Mouse (Mus musculus): ENCODE data around the gene Sag. TPM values are rescaled to one million over a fixed set of nuclear protein-coding genes. Genes with fewer than 3 reads are reported as not detected.
"Not testable (repeated sequence)": the region's sequence is repeated elsewhere in the genome, so short reads cannot be mapped to it uniquely, and the experiment has no call there.

Sag gene
- polyA plus RNA-seq, 1 experiment = 2.8 TPM

DNA sequence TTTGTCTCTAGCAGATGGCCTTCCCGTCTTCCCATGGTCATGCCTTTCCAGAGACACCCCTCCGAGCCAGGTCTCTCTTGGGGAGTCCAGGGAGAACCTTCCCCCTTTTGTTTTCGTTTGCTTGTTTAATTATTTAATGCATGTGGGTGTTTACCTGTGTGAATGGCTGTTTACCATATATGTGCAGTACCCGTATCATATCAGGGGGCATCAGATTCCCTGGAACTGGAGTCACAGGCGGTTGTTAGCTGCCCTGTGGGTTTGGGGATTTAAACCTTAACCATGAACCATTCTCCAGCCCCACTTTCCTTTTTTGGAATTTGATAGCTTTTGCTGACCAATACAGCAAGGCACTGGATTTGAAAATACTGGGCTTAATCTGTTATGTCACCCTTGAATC, 21.8 kb downstream of the Sag start:
- Histone ChIP-seq H3K27me3 (ENCODE audit: control insufficient read depth, insufficient read depth, low read length, poor library complexity, severe bottlenecking) (no peaks in the 10 kb centered on the region; the same call in 1 of the 2 replicates), H3K27ac (ENCODE audit: insufficient read depth, low read length) (no peak overlapping the region), H3K4me1 (ENCODE audit: control insufficient read depth, insufficient read depth, low read length) (no peaks in the 10 kb centered on the region), H3K9me3 (replicated peaks; ENCODE audit: control insufficient read depth, insufficient read depth, low read length, poor library complexity, severe bottlenecking) (no peaks in the 10 kb centered on the region; the same call in 1 of the 2 replicates), H3K9ac (ENCODE audit: low read depth, poor library complexity, severe bottlenecking) (no peak overlapping the region), H3K36me3 (ENCODE audit: control insufficient read depth, insufficient read depth, low read length, poor library complexity, severe bottlenecking) (no peaks in the 10 kb centered on the region), H3K4me3 (ENCODE audit: low read depth, low read length) (no peak overlapping the region)
- TF ChIP-seq POLR2A (IDR thresholded peaks at IDR 0.05; ENCODE audit: insufficient read depth, low read length) = no peak
- no peak for TF ChIP-seq EP300 (IDR thresholded peaks at IDR 0.05; ENCODE audit: insufficient read depth, low read depth, low read length)
- no peak for TF ChIP-seq CTCF (IDR thresholded peaks at IDR 0.05; ENCODE audit: low read depth, low read length)

DNA sequence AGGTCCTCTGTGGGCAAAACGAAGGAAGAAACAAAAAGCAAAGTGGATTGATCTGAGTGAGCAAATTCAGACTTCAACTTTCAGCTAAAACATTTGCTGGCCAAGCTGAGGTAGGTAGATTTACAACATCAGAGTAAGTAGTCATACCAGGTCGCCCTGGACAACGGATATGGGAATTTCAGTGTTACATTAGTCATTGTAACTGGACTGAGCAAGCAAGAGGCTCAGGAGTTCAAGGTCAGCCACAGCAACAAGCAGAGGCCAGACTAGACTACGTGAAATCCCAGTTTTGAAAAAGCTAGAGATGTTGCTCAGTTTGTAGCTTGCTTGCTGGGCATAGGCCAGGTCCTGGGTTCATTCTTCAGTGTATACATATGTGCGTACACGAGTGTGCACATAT, 22.5 kb downstream of the Sag start:
- Histone ChIP-seq H3K36me3 (ENCODE audit: control insufficient read depth, insufficient read depth, low read length, poor library complexity, severe bottlenecking) (no peaks in the 10 kb centered on the region), H3K9ac (ENCODE audit: low read depth, poor library complexity, severe bottlenecking) (no peak overlapping the region), H3K27ac (ENCODE audit: insufficient read depth, low read length) (no peak overlapping the region), H3K9me3 (replicated peaks; ENCODE audit: control insufficient read depth, insufficient read depth, low read length, poor library complexity, severe bottlenecking) (no peaks in the 10 kb centered on the region; the same call in 1 of the 2 replicates), H3K4me3 (ENCODE audit: low read depth, low read length) (no peak overlapping the region), H3K4me1 (ENCODE audit: control insufficient read depth, insufficient read depth, low read length) (no peaks in the 10 kb centered on the region), H3K27me3 (ENCODE audit: control insufficient read depth, insufficient read depth, low read length, poor library complexity, severe bottlenecking) (no peaks in the 10 kb centered on the region; the same call in 1 of the 2 replicates)
- no peak for TF ChIP-seq CTCF (IDR thresholded peaks at IDR 0.05; ENCODE audit: low read depth, low read length)

GRCm38 (mm10) chr1:87826474-87826873, 23.0 kb downstream of the Sag start:
- Histone ChIP-seq H3K36me3 (ENCODE audit: control insufficient read depth, insufficient read depth, low read length, poor library complexity, severe bottlenecking) (no peaks in the 10 kb centered on the region), H3K27me3 (ENCODE audit: control insufficient read depth, insufficient read depth, low read length, poor library complexity, severe bottlenecking) (no peaks in the 10 kb centered on the region; the same call in 1 of the 2 replicates)

GRCm38 (mm10) chr1:87827476-87827875, 24.0 kb downstream of the Sag start:
- H3K36me3 ChIP-seq (ENCODE audit: control insufficient read depth, insufficient read depth, low read length, poor library complexity, severe bottlenecking); H3K4me1 ChIP-seq (ENCODE audit: control insufficient read depth, insufficient read depth, low read length); H3K9me3 ChIP-seq (replicated peaks; ENCODE audit: control insufficient read depth, insufficient read depth, low read length, poor library complexity, severe bottlenecking): not testable (repeated sequence)

More at GRCm38 (mm10) chr1:87826474-87826873, 23.0 kb downstream of the Sag start:
- no peak overlapping the region for H3K27ac ChIP-seq (ENCODE audit: insufficient read depth, low read length)
- H3K4me1 ChIP-seq (ENCODE audit: control insufficient read depth, insufficient read depth, low read length) = no peaks in the 10 kb centered on the region
- no peak for TF ChIP-seq EP300 (IDR thresholded peaks at IDR 0.05; ENCODE audit: insufficient read depth, low read depth, low read length)
- no peak for TF ChIP-seq POLR2A (IDR thresholded peaks at IDR 0.05; ENCODE audit: insufficient read depth, low read length)
- no peak overlapping the region for H3K4me3 ChIP-seq (ENCODE audit: low read depth, low read length)
- H3K9me3 ChIP-seq (replicated peaks; ENCODE audit: control insufficient read depth, insufficient read depth, low read length, poor library complexity, severe bottlenecking) = no peaks in the 10 kb centered on the region; the same call in 1 of the 2 replicates
- H3K9ac ChIP-seq (ENCODE audit: low read depth, poor library complexity, severe bottlenecking) = no peak overlapping the region

DNA sequence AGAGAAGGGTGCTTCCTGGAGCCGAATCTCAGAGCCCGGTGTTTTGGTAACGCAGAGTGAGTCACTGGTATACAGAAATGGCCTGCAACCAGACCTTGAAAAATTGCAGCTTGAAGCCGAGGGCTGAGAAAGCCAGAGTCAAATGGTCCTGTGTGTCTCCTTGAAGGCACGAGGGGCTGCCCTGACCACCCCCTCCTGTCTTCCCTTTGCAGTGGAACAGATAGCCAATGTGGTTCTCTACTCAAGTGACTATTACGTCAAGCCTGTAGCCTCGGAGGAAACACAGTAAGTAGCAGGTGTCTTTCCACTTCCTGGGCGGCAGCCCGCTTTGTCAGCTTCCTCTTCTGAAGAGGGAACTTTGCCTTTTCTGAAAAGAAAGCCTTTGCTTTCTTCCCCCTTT, 24.7 kb downstream of the Sag start:
- Histone ChIP-seq H3K9me3 (replicated peaks; ENCODE audit: control insufficient read depth, insufficient read depth, low read length, poor library complexity, severe bottlenecking) (peaks cover 5% of the 10 kb centered on the region), H3K9ac (ENCODE audit: low read depth, poor library complexity, severe bottlenecking) (no peak overlapping the region), H3K4me3 (ENCODE audit: low read depth, low read length) (no peak overlapping the region), H3K27ac (ENCODE audit: insufficient read depth, low read length) (no peak overlapping the region), H3K27me3 (ENCODE audit: control insufficient read depth, insufficient read depth, low read length, poor library complexity, severe bottlenecking) (no peaks in the 10 kb centered on the region), H3K36me3 (ENCODE audit: control insufficient read depth, insufficient read depth, low read length, poor library complexity, severe bottlenecking) (no peaks in the 10 kb centered on the region), H3K4me1 (ENCODE audit: control insufficient read depth, insufficient read depth, low read length) (no peaks in the 10 kb centered on the region)
- no peak for TF ChIP-seq CTCF (IDR thresholded peaks at IDR 0.05; ENCODE audit: low read depth, low read length)
- TF ChIP-seq EP300 (IDR thresholded peaks at IDR 0.05; ENCODE audit: insufficient read depth, low read depth, low read length) = no peak
- TF ChIP-seq POLR2A (IDR thresholded peaks at IDR 0.05; ENCODE audit: insufficient read depth, low read length) = no peak

More at GRCm38 (mm10) chr1:87827476-87827875, 24.0 kb downstream of the Sag start:
- H3K27ac ChIP-seq (ENCODE audit: insufficient read depth, low read length); H3K27me3 ChIP-seq (ENCODE audit: control insufficient read depth, insufficient read depth, low read length, poor library complexity, severe bottlenecking); H3K9ac ChIP-seq (ENCODE audit: low read depth, poor library complexity, severe bottlenecking); H3K4me3 ChIP-seq (ENCODE audit: low read depth, low read length): not testable (repeated sequence)

DNA sequence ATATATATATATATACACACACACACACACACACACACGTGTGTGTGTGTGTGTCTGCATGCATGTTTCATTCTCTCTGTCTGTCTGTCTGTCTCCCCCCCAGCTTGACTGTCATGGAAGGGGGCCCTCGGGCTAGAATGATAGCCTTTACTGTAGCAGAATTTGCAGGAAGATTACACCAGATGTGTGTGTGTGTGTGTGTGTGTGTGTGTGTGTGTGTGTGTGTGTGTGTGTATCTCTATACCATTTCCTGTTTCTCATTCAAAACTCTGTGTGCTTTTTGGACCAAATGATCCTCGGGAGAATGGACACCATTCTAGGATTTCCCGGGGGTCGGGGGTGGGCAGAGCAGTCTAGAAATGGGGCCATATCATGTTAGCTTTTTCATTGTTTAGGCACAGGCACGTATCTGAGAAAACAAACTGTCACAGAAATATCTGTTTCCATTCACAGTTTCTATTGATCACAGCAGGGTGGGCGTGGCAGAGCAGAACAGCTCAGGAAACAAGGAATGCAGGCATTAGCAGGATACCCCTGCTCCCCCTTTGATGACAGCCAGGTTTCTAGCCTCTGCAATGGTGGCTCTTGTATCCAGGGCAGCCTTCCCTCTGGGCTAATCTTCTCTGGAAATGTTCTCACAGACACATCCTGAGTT, 25.6 kb downstream of the Sag start:
- Histone ChIP-seq H3K27me3 (ENCODE audit: control insufficient read depth, insufficient read depth, low read length, poor library complexity, severe bottlenecking) (no peaks in the 10 kb centered on the region), H3K9me3 (replicated peaks; ENCODE audit: control insufficient read depth, insufficient read depth, low read length, poor library complexity, severe bottlenecking) (peaks cover 9% of the 10 kb centered on the region; the same call in 1 of the 2 replicates), H3K4me1 (ENCODE audit: control insufficient read depth, insufficient read depth, low read length) (no peaks in the 10 kb centered on the region), H3K4me3 (ENCODE audit: low read depth, low read length) (no peak overlapping the region), H3K27ac (ENCODE audit: insufficient read depth, low read length) (no peak overlapping the region), H3K9ac (ENCODE audit: low read depth, poor library complexity, severe bottlenecking) (no peak overlapping the region), H3K36me3 (ENCODE audit: control insufficient read depth, insufficient read depth, low read length, poor library complexity, severe bottlenecking) (no peaks in the 10 kb centered on the region)
- TF ChIP-seq EP300 (IDR thresholded peaks at IDR 0.05; ENCODE audit: insufficient read depth, low read depth, low read length) (no peak), POLR2A (IDR thresholded peaks at IDR 0.05; ENCODE audit: insufficient read depth, low read length) (no peak), CTCF (IDR thresholded peaks at IDR 0.05; ENCODE audit: low read depth, low read length) (no peak)

Measured in ES-Bruce4 (cell line).